Mouse (Mus musculus): ENCODE data around the gene Cdc6. TPM values are rescaled to one million over a fixed set of nuclear protein-coding genes. Genes with fewer than 3 reads are reported as not detected.
A peak's percentile ranks its signal among the peaks of the same experiment; 100 is the strongest.

Gene Cdc6
- total and polyA plus RNA-seq, 3 experiments: 56.9 to 104 (median 69.4) TPM

DNA sequence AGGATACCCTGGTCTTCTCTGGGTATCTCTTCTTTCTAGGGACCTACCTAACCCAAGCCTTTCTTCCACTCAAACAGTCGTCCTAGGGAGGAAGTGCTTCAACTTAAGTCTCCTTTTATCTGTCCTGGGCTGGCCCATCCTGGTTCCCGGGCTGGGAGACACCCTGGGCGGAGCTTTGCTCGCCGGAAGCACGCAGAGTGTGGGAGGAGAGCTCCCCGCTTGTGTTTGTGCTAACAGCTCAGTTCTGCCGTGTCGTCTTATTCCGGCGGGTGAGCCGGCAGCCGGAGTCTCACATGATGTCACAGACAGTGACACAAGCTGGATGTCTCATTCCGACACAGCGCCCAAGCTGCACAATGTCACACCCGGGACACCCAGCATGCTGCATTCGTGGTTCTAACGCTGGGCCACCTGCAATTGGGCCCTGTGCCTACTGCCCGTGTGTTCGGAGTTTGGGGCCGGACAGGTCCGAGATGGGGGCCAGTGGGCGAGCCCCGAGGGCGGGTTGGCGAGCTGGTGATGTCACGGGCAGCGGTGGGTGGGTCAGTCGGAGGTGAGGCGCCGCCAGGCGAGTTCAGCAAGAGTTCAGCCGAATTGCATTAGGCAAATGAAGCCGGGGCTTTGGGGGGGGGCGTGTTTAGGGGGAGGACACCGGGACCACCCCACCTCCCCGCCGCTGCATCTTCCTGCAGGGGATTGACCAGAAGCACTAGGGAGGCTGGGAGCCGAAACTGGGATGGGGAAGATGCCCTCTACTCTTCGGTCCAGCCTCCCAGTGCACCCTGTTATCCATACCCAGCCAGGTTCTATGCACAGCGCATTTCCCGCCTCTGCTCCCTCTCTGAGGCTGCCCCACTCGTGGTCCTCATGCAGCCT is 52.1 kb downstream of the Cdc6 start:
- H3K4me3 ChIP-seq (ENCODE audit: control insufficient read depth in 1 of 2, insufficient read depth in 1 of 2, low read depth in 2 of 2, low read length in 2 of 2): peak overlapping the region; percentile 67 to 84
- no peaks in the 10 kb centered on the region for H3K27me3 ChIP-seq (ENCODE audit: control insufficient read depth in 1 of 2, insufficient read depth in 2 of 2, low read length in 2 of 2)
- H3K4me1 ChIP-seq (ENCODE audit: control insufficient read depth in 1 of 2, insufficient read depth in 2 of 2, low read length in 2 of 2): peaks cover 6 to 37% of the 10 kb centered on the region in 2 experiments
- peak; percentile 99 for DNase-seq (ENCODE audit: low read depth, low spot score)
- H3K36me3 ChIP-seq (ENCODE audit: control insufficient read depth in 1 of 2, insufficient read depth in 2 of 2, low read length in 2 of 2): peaks cover 0 to 23% of the 10 kb centered on the region in 2 experiments; a peak in 2 of 4 replicates
- H3K27ac ChIP-seq (ENCODE audit: control insufficient read depth, low read depth, low read length): peak overlapping the region; percentile 91
- no peaks in the 10 kb centered on the region for H3K9me3 ChIP-seq (replicated peaks; ENCODE audit: insufficient read depth, low read length)
- H3K9ac ChIP-seq (ENCODE audit: control insufficient read depth, low read depth, low read length, poor library complexity, severe bottlenecking): peak overlapping the region; percentile 79
- TF ChIP-seq POLR2AphosphoS2 (IDR thresholded peaks at IDR 0.05; ENCODE audit: low read length): 0 out of 2 replicates have a peak, but pooled peaks have one; percentile 63
- no peak for TF ChIP-seq JUND (IDR thresholded peaks at IDR 0.05; ENCODE audit: low read depth, low read length)
- TF ChIP-seq ZNF384 (IDR thresholded peaks at IDR 0.05; ENCODE audit: low read depth, low read length): no peak
- no peak for TF ChIP-seq CHD1 (IDR thresholded peaks at IDR 0.05; ENCODE audit: low read depth, low read length)
- TF ChIP-seq POLR2A (IDR thresholded peaks at IDR 0.05; ENCODE audit: control insufficient read depth in 1 of 2, insufficient read depth in 1 of 2, low read depth in 1 of 2, low read length in 2 of 2, poor library complexity in 1 of 2): peak; percentile 91 to 93
- peak; percentile 58 to 65; a peak in 3 of 4 replicates for TF ChIP-seq EP300 (IDR thresholded peaks at IDR 0.05; ENCODE audit: low read depth in 1 of 2, low read length in 2 of 2)
- peak; percentile 79; the same call in 1 of the 2 replicates for TF ChIP-seq MYC (IDR thresholded peaks at IDR 0.05; ENCODE audit: low read depth, low read length)
- peak; percentile 73 for TF ChIP-seq TCF12 (IDR thresholded peaks at IDR 0.05; ENCODE audit: low read depth, low read length)
- TF ChIP-seq MAZ (IDR thresholded peaks at IDR 0.05; ENCODE audit: low read depth, low read length): peak; percentile 44; the same call in 1 of the 2 replicates
- TF ChIP-seq GATA1 (IDR thresholded peaks at IDR 0.05; ENCODE audit: low read depth, low read length): peak; percentile 92
- TF ChIP-seq MAFK (IDR thresholded peaks at IDR 0.05; ENCODE audit: borderline replicate concordance, low read depth, low read length): no peak
- TF ChIP-seq ZMIZ1 (IDR thresholded peaks at IDR 0.05; ENCODE audit: low read depth, low read length): peak; percentile 87; the same call in 1 of the 2 replicates
- TF ChIP-seq NRF1 (IDR thresholded peaks at IDR 0.05; ENCODE audit: insufficient read depth, low read depth, low read length, poor library complexity, severe bottlenecking): peak; percentile 25; the same call in 1 of the 2 replicates
- TF ChIP-seq TAL1 (IDR thresholded peaks at IDR 0.05; ENCODE audit: low read length): peak; percentile 34
- peak; percentile 81; the same call in 1 of the 2 replicates for TF ChIP-seq E2F4 (IDR thresholded peaks at IDR 0.05; ENCODE audit: borderline replicate concordance, low read depth, low read length)
- peak; percentile 71 for TF ChIP-seq MAX (IDR thresholded peaks at IDR 0.05; ENCODE audit: low read length)
- TF ChIP-seq HCFC1 (IDR thresholded peaks at IDR 0.05; ENCODE audit: low read depth, low read length): peak; percentile 85
- peak; percentile 97 for TF ChIP-seq TBP (IDR thresholded peaks at IDR 0.05; ENCODE audit: low read depth, low read length)
- TF ChIP-seq SIN3A (IDR thresholded peaks at IDR 0.05; ENCODE audit: low read length): peak; percentile 96
- TF ChIP-seq KAT2A (conservative IDR thresholded peaks at IDR 0.05; ENCODE audit: low read depth, low read length): no peak; the same call in 1 of the 2 replicates
- peak; percentile 89 for TF ChIP-seq ELF1 (IDR thresholded peaks at IDR 0.05; ENCODE audit: low read depth, low read length)
- TF ChIP-seq NELFE (IDR thresholded peaks at IDR 0.05; ENCODE audit: low read depth, low read length): peak; percentile 83
- TF ChIP-seq ETS1 (IDR thresholded peaks at IDR 0.05; ENCODE audit: low read depth, low read length): peak; percentile 88
- TF ChIP-seq CHD2 (IDR thresholded peaks at IDR 0.05; ENCODE audit: low read length): no peak
- TF ChIP-seq MXI1 (IDR thresholded peaks at IDR 0.05; ENCODE audit: low read depth, low read length): peak; percentile 89
- no peak for TF ChIP-seq BHLHE40 (IDR thresholded peaks at IDR 0.05; ENCODE audit: borderline replicate concordance, low read depth, low read length)
- no peak for TF ChIP-seq ZKSCAN1 (IDR thresholded peaks at IDR 0.05; ENCODE audit: low read depth, low read length)
- no peak for TF ChIP-seq USF2 (IDR thresholded peaks at IDR 0.05; ENCODE audit: borderline replicate concordance in 1 of 2, insufficient read depth in 1 of 2, low read depth in 1 of 2, low read length in 2 of 2)
- TF ChIP-seq CTCF (IDR thresholded peaks at IDR 0.05 in 2 of 3, conservative IDR thresholded peaks at IDR 0.05 in 1 of 3; ENCODE audit: control insufficient read depth in 1 of 3, insufficient read depth in 1 of 3, low read depth in 2 of 3, low read length in 3 of 3, poor library complexity in 1 of 3, severe bottlenecking in 1 of 3): no peak
- H3K79me2 ChIP-seq (ENCODE audit: control insufficient read depth, insufficient read depth, low read length, poor library complexity): peaks cover 3% of the 10 kb centered on the region

Measured in MEL (cell line).